Mouse (Mus musculus) forebrain, embryonic 16.5 days (tissue): ENCODE data around the gene Stpg2. TPM values are rescaled to one million over a fixed set of nuclear protein-coding genes. Genes with fewer than 3 reads are reported as not detected.
A peak's percentile ranks its signal among the peaks of the same experiment; 100 is the strongest.

Experiments used
- ATAC-seq: fragments of 200-750 bp; cut with Nextera tagmentation; 2 replicates; pipeline ENCODE4 v1.8.0; 2017; ENCODE audit warnings: mild to moderate bottlenecking, moderate library complexity
- H3K27ac ChIP-seq: fragments of 300-500 bp; sonication (generic); 2 replicates; pipeline ENCODE4 v1.5.1; 2014; ENCODE audit warnings: low read length, control low read depth
- H3K27me3 ChIP-seq: fragments of 300-500 bp; sonication (generic); replicated peaks from 2 replicates; pipeline ENCODE4 v1.6.1; 2014; ENCODE audit warnings: low read length; ENCODE audit not compliant: control insufficient read depth, insufficient read depth
- H3K36me3 ChIP-seq: fragments of 300-500 bp; sonication (generic); 2 replicates; pipeline ENCODE4 v1.6.1; 2014; ENCODE audit not compliant: control insufficient read depth, insufficient read depth
- H3K4me1 ChIP-seq: fragments of 300-500 bp; sonication (generic); replicated peaks from 2 replicates; pipeline ENCODE4 v1.6.1; 2014; ENCODE audit warnings: low read length; ENCODE audit not compliant: control insufficient read depth, insufficient read depth
- H3K4me2 ChIP-seq: fragments of 300-500 bp; sonication (generic); 2 replicates; pipeline ENCODE4 v1.6.1; 2014; ENCODE audit warnings: mild to moderate bottlenecking, low read length, control low read depth
- H3K4me3 ChIP-seq: fragments of 300-500 bp; sonication (generic); replicated peaks from 2 replicates; pipeline ENCODE4 v1.5.1; 2014; ENCODE audit warnings: mild to moderate bottlenecking, low read length, control low read depth
- H3K9ac ChIP-seq: fragments of 300-500 bp; sonication (generic); replicated peaks from 2 replicates; pipeline ENCODE4 v1.6.1; 2014; ENCODE audit warnings: low read depth, low read length, control low read depth
- H3K9me3 ChIP-seq: fragments of 300-500 bp; sonication (generic); 2 replicates; pipeline ENCODE4 v1.6.1; 2016; ENCODE audit warnings: low read length; ENCODE audit not compliant: control insufficient read depth
- WGBS: fragments of 180-500 bp; shearing (Covaris S2); extraction: QIAGEN DNeasy Blood & Tissue Kit; methylation state at CpG from one replicate; pipeline ENCODE4 v1.1.7; 2014; 5-methylcytosine and 5-hydroxymethylcytosine counted together
- polyA plus RNA-seq: library from polyadenylated mRNA; unstranded; fragments of >200 nt; fragmentation: Nextera tagmentation; extraction: Ambion mirVana; gene quantifications from 2 replicates; pipeline ENCODE4 v1.2.1, GENCODE M21; 2015

Stpg2 gene
- polyA plus RNA-seq = not detected in 2 replicates

GRCm38 (mm10) chr3:139205444-139205998 lies at the start of gene Stpg2:
Stpg2 (plus strand) TSS chr3:139205694.
- H3K9me3 ChIP-seq = 0 out of 2 replicates have a peak, but pooled peaks cover 2% of the 10 kb centered on the region
- peak within 1 kb of the TSS; percentile 81 for H3K4me3 ChIP-seq
- H3K4me1 ChIP-seq = 0 out of 2 replicates have a peak, but pooled peaks cover 4% of the 10 kb centered on the region
- ATAC-seq = peak; percentile 98
- under 1% methylated on average over 49 of the region's 49 CpGs for WGBS
- H3K36me3 ChIP-seq = no peaks in the 10 kb centered on the region
- H3K9ac ChIP-seq = peak within 1 kb of the TSS; percentile 87
- peaks cover 21% of the 10 kb centered on the region for H3K27me3 ChIP-seq
- peak within 1 kb of the TSS; percentile 93 for H3K4me2 ChIP-seq
- peak within 1 kb of the TSS; percentile 96 for H3K27ac ChIP-seq

- Histone ChIP-seq H3K36me3 (no peaks in the 10 kb centered on the region), H3K4me2 (no peak overlapping the region), H3K4me3 (no peak overlapping the region), H3K27ac (no peak overlapping the region), H3K9ac (no peak overlapping the region), H3K4me1 (no peaks in the 10 kb centered on the region), H3K27me3 (no peaks in the 10 kb centered on the region), H3K9me3 (no peaks in the 10 kb centered on the region)
- WGBS = 74% methylated on average over 2 of the region's 2 CpGs
- ATAC-seq = peak; percentile 47; the same call in 1 of the 2 replicates
Observed at GRCm38 (mm10) chr3:139162146-139162545, 43.3 kb upstream of the Stpg2 start.

- no peak overlapping the region for H3K4me2 ChIP-seq
- 83% methylated on average over 4 of the region's 4 CpGs for WGBS
Observed at GRCm38 (mm10) chr3:139162658-139163057, 42.8 kb upstream of the Stpg2 start.

DNA sequence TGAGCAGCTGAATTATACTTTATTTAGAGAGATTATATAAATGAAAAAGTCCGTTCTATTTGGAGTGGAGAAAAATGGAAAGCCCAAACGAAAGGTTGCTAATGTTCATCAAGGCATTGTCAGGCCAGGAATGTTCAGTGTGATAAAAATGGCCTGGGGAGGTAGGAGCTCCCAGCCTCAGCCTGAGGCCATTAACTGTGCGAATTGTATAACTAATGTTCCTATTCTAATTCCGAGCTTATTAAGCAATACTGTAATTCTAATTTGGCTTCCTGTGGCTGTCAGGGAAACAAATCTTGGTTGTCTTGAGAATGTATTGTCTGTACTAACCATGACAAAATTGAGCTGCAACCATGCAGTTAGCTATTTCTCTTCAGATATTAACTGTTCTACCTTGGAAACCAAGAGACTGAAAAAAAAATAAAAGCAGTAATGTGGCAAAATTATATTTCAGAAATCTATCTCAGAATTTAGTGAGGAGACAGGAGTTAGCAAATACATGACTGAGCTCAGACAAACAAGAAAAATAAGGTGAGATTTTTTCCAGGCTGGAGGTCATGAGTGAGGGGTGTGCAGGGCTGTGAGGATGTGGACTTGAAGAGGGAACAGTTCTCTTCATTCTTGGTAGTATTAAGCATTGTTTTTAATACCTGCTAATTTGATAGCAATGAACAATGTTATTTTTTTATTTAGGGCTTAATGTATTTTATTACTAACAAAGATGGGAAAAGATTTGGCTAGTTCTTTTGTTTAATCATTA lies 36.8 kb upstream of the Stpg2 start:
- peak; percentile 64; the same call in 1 of the 2 replicates for ATAC-seq
- no peak overlapping the region for H3K27ac ChIP-seq
- WGBS = 22% methylated on average over 4 of the region's 4 CpGs

More at GRCm38 (mm10) chr3:139162658-139163057, 42.8 kb upstream of the Stpg2 start:
- Histone ChIP-seq H3K36me3 (no peaks in the 10 kb centered on the region), H3K9me3 (no peaks in the 10 kb centered on the region), H3K27me3 (no peaks in the 10 kb centered on the region), H3K9ac (no peak overlapping the region), H3K4me3 (no peak overlapping the region), H3K27ac (no peak overlapping the region), H3K4me1 (no peaks in the 10 kb centered on the region)
- no peak for ATAC-seq

GRCm38 (mm10) chr3:139169740-139170139 lies 35.8 kb upstream of the Stpg2 start:
- Histone ChIP-seq H3K9ac (no peak overlapping the region), H3K4me1 (peaks cover 2% of the 10 kb centered on the region), H3K4me2 (no peak overlapping the region), H3K27me3 (no peaks in the 10 kb centered on the region), H3K9me3 (no peaks in the 10 kb centered on the region), H3K27ac (0 out of 2 replicates have a peak overlapping the region, but pooled peaks have one; percentile 1), H3K36me3 (no peaks in the 10 kb centered on the region), H3K4me3 (no peak overlapping the region)
- ATAC-seq = peak; percentile 58; the same call in 1 of the 2 replicates
- WGBS = 15% methylated on average over 1 of the region's 1 CpGs

More for the DNA sequence above, 36.8 kb upstream of the Stpg2 start:
- Histone ChIP-seq H3K27me3 (no peaks in the 10 kb centered on the region), H3K9me3 (no peaks in the 10 kb centered on the region), H3K36me3 (no peaks in the 10 kb centered on the region), H3K4me1 (peaks cover 2% of the 10 kb centered on the region), H3K9ac (no peak overlapping the region), H3K4me3 (no peak overlapping the region), H3K4me2 (no peak overlapping the region)

- Histone ChIP-seq H3K9ac (no peak overlapping the region), H3K27ac (no peak overlapping the region), H3K27me3 (no peaks in the 10 kb centered on the region), H3K9me3 (0 out of 2 replicates have a peak, but pooled peaks cover 2% of the 10 kb centered on the region), H3K4me3 (no peak overlapping the region), H3K4me2 (no peak overlapping the region), H3K4me1 (no peaks in the 10 kb centered on the region), H3K36me3 (no peaks in the 10 kb centered on the region)
- no peak for ATAC-seq
- 45% methylated on average over 1 of the region's 1 CpGs for WGBS
Observed at GRCm38 (mm10) chr3:139176936-139177335, 28.6 kb upstream of the Stpg2 start.

GRCm38 (mm10) chr3:139191541-139191940 lies 14.0 kb upstream of the Stpg2 start:
- no peak overlapping the region for H3K27ac ChIP-seq
- H3K9ac ChIP-seq = no peak overlapping the region
- H3K36me3 ChIP-seq = no peaks in the 10 kb centered on the region
- no peak overlapping the region for H3K4me3 ChIP-seq
- no peaks in the 10 kb centered on the region for H3K27me3 ChIP-seq
- no peaks in the 10 kb centered on the region for H3K9me3 ChIP-seq
- H3K4me1 ChIP-seq = 0 out of 2 replicates have a peak, but pooled peaks cover 2% of the 10 kb centered on the region
- WGBS = 64% methylated on average over 1 of the region's 1 CpGs
- no peak overlapping the region for H3K4me2 ChIP-seq
- no peak for ATAC-seq

- H3K27ac ChIP-seq = no peak overlapping the region
- no peak overlapping the region for H3K9ac ChIP-seq
- H3K4me2 ChIP-seq = no peak overlapping the region
- H3K4me3 ChIP-seq = no peak overlapping the region
- no peaks in the 10 kb centered on the region for H3K27me3 ChIP-seq
- no peaks in the 10 kb centered on the region for H3K9me3 ChIP-seq
- H3K36me3 ChIP-seq = no peaks in the 10 kb centered on the region
- H3K4me1 ChIP-seq = 0 out of 2 replicates have a peak, but pooled peaks cover 2% of the 10 kb centered on the region
- no peak for ATAC-seq
Observed at GRCm38 (mm10) chr3:139193917-139194316, 11.6 kb upstream of the Stpg2 start.

GRCm38 (mm10) chr3:139198412-139198811 lies 7.1 kb upstream of the Stpg2 start:
- H3K4me3 ChIP-seq = no peak overlapping the region
- no peak overlapping the region for H3K27ac ChIP-seq
- no peak overlapping the region for H3K4me2 ChIP-seq
- 74% methylated on average over 3 of the region's 3 CpGs for WGBS
- peaks cover 15% of the 10 kb centered on the region for H3K27me3 ChIP-seq
- no peak for ATAC-seq
- 0 out of 2 replicates have a peak, but pooled peaks cover 2% of the 10 kb centered on the region for H3K4me1 ChIP-seq
- H3K9me3 ChIP-seq = no peaks in the 10 kb centered on the region
- no peaks in the 10 kb centered on the region for H3K36me3 ChIP-seq
- H3K9ac ChIP-seq = no peak overlapping the region
